Mouse (Mus musculus) kidney, embryonic 15.5 days (tissue): ENCODE data around the gene Hesx1. TPM values are rescaled to one million over a fixed set of nuclear protein-coding genes. Genes with fewer than 3 reads are reported as not detected.
A peak's percentile ranks its signal among the peaks of the same experiment; 100 is the strongest.

Experiments
- ATAC-seq: fragments of 200-750 bp; cut with Nextera tagmentation; replicated peaks from 2 replicates; pipeline ENCODE4 v1.8.0; 2017; ENCODE audit warnings: moderate TSS enrichment; ENCODE audit not compliant: low FRiP score
- H3K27ac ChIP-seq: fragments of 300-500 bp; sonication (generic); 2 replicates; pipeline ENCODE4 v1.5.1; 2015; ENCODE audit warnings: mild to moderate bottlenecking, inconsistent platforms
- H3K27me3 ChIP-seq: fragments of 300-500 bp; sonication (generic); 2 replicates; pipeline ENCODE4 v1.6.1; 2015; ENCODE audit warnings: inconsistent platforms
- H3K36me3 ChIP-seq: fragments of 300-500 bp; sonication (generic); 2 replicates; pipeline ENCODE4 v1.6.1; 2015; ENCODE audit warnings: inconsistent platforms
- H3K4me1 ChIP-seq: fragments of 300-500 bp; sonication (generic); 2 replicates; pipeline ENCODE4 v1.6.1; 2015; ENCODE audit warnings: inconsistent platforms
- H3K4me2 ChIP-seq: fragments of 300-500 bp; sonication (generic); 2 replicates; pipeline ENCODE4 v1.6.1; 2015; ENCODE audit warnings: moderate library complexity, mild to moderate bottlenecking, inconsistent platforms
- H3K4me3 ChIP-seq: fragments of 300-500 bp; sonication (generic); replicated peaks from 2 replicates; pipeline ENCODE4 v1.5.1; 2015; ENCODE audit warnings: mild to moderate bottlenecking, inconsistent platforms
- H3K9ac ChIP-seq: fragments of 300-500 bp; sonication (generic); 2 replicates; pipeline ENCODE4 v1.6.1; 2015; ENCODE audit warnings: mild to moderate bottlenecking, inconsistent platforms
- H3K9me3 ChIP-seq: fragments of 300-500 bp; sonication (generic); replicated peaks from 2 replicates; pipeline ENCODE4 v1.6.1; 2016; ENCODE audit warnings: inconsistent platforms
- WGBS: fragments of 180-500 bp; shearing (Covaris S2); methylation state at CpG from one replicate; pipeline ENCODE4 v1.1.7; 2015; ENCODE audit warnings: mixed read lengths; 5-methylcytosine and 5-hydroxymethylcytosine counted together
- polyA plus RNA-seq: library from polyadenylated mRNA; unstranded; fragments of >200 nt; fragmentation: Nextera tagmentation; extraction: Ambion mirVana; gene quantifications from 2 replicates; pipeline ENCODE4 v1.2.1, GENCODE M21; 2015

The Hesx1 gene
- polyA plus RNA-seq, 1 experiment from 2014 or later: 1.1 TPM

DNA sequence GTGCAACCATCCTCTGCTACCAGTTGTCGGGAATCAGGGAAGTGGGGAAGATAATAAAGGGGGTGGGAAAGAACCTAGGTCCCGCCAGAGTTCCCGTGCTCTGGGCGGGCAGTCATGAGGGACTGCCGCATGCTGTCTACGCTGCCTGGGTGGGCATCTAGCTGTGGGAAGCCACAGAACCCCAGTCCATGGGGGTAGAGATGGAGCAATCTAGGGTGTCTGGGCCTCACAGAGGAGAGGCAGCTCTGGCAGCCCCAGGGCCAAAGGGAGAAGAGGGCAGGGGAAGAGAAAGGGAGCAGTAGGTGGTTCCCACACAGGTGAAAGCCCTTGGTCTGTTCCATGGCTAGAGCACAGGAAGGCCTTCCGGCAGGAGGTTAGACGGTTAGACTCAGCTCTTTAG lies 13.2 kb upstream of the Hesx1 start:
- no peak overlapping the region for H3K27ac ChIP-seq
- H3K9me3 ChIP-seq: 0 out of 2 replicates have a peak, but pooled peaks cover 4% of the 10 kb centered on the region
- no peak overlapping the region for H3K4me3 ChIP-seq
- 97% methylated on average over 8 of the region's 8 CpGs for WGBS
- no peaks in the 10 kb centered on the region for H3K27me3 ChIP-seq
- H3K36me3 ChIP-seq: no peaks in the 10 kb centered on the region
- no peak for ATAC-seq
- 0 out of 2 replicates have a peak, but pooled peaks cover 11% of the 10 kb centered on the region for H3K4me1 ChIP-seq
- no peak overlapping the region for H3K4me2 ChIP-seq
- no peak overlapping the region for H3K9ac ChIP-seq

DNA sequence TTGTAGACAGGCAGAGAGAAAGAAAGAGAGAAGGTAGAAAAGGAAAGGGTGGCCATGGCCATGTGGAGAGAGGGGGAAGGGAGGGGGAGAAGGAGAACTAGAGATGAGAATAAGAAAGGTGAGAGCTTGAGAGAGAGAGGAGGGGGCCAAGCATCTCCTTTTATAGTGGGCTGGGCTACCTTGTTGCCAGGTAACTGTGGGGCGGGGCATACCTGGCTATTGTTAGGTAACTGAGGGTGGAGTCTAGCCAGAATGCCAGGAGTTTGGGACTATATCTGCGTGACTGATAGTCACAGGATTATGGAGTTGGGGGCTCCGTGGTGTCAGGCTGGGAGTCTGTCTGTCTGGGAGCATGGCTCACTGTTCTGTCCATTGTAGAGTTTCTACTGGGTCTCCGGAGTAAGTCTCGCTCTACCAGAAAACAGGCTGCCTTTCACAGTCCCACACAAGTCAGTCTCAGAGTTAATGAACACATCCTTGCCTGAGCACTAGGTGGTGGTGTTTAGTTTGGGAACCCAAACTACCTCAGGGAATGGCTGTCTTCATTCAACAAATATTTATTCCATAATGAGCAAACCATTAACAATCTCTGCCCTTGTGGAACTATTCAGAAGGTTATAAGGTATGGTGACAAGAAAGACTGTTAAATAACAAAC lies 12.6 kb upstream of the Hesx1 start:
- no peak overlapping the region for H3K9ac ChIP-seq
- no peaks in the 10 kb centered on the region for H3K27me3 ChIP-seq
- H3K9me3 ChIP-seq: 0 out of 2 replicates have a peak, but pooled peaks cover 4% of the 10 kb centered on the region
- 0 out of 2 replicates have a peak, but pooled peaks cover 11% of the 10 kb centered on the region for H3K4me1 ChIP-seq
- ATAC-seq: no peak
- no peak overlapping the region for H3K4me2 ChIP-seq
- no peaks in the 10 kb centered on the region for H3K36me3 ChIP-seq
- H3K27ac ChIP-seq: no peak overlapping the region
- H3K4me3 ChIP-seq: no peak overlapping the region
- 75% methylated on average over 5 of the region's 5 CpGs for WGBS

DNA sequence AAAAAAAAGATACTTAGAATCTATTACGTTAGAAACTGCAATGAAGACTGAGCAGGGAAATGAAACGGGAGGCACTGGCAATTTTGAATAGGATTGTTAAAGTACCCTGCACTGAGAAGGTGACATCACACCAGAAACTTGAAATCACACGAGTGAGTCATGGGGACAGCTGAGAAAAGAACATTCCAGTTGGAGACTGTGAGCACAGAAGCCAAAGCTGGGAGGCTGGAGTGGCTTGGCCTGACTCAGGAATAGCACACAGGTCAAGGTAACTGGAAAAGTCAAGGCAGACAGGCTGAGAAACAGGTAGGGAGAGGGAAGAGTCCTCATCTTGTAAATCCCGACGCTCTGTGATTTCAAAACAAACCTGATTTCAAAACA lies 12.1 kb upstream of the Hesx1 start:
- 0 out of 2 replicates have a peak, but pooled peaks cover 8% of the 10 kb centered on the region for H3K4me1 ChIP-seq
- no peaks in the 10 kb centered on the region for H3K27me3 ChIP-seq
- H3K9ac ChIP-seq: no peak overlapping the region
- 0 out of 2 replicates have a peak, but pooled peaks cover 4% of the 10 kb centered on the region for H3K9me3 ChIP-seq
- no peak for ATAC-seq
- H3K4me2 ChIP-seq: no peak overlapping the region
- no peak overlapping the region for H3K27ac ChIP-seq
- H3K4me3 ChIP-seq: no peak overlapping the region
- WGBS: 73% methylated on average over 5 of the region's 5 CpGs
- H3K36me3 ChIP-seq: no peaks in the 10 kb centered on the region

DNA sequence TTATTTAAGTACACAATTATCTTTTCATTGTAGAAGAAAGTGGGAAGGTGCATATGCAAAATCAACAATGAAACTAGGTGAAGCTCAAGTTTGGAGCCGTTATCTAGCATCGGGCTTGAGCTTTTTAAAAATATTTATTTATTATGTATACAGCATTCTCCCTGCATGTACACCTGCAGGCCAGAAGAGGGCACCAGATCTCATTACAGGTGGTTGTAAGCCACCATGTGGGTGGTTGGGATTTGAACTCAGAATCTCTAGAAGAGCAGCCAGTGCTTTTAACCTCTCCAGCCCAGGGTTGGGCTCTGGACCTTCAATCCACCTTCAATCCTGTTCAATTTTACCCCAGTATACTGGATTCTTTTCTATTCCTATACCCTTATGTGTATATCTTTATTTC lies 5.5 kb upstream of the Hesx1 start:
- ATAC-seq: no peak
- H3K27me3 ChIP-seq: no peaks in the 10 kb centered on the region

DNA sequence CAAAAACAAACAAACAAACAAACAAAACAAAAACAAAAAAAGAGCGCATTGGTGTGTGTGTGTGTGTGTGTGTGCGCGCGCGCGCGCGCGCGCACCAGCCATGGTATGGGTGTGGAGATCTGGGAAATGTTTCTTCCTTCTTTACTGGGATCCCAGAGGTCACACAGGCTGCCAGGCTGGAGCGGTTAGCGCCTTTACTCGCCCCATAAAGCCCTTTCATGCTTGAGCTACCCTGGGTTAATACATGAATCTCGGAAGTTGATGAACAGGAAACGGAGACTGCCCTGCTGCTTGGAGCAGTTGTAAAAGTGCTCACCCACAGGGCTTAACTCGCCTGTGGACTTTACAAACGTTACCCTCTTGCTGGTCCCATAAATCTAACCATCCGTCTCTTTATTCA lies 2.6 kb upstream of the Hesx1 start:
- no peak overlapping the region for H3K4me2 ChIP-seq
- no peak overlapping the region for H3K9ac ChIP-seq
- H3K27ac ChIP-seq: peak overlapping the region; percentile 45
- H3K4me3 ChIP-seq: no peak overlapping the region
- peak; percentile 87 for ATAC-seq
- H3K9me3 ChIP-seq: no peaks in the 10 kb centered on the region
- H3K4me1 ChIP-seq: peaks cover 26% of the 10 kb centered on the region
- no peaks in the 10 kb centered on the region for H3K36me3 ChIP-seq
- H3K27me3 ChIP-seq: no peaks in the 10 kb centered on the region
- WGBS: 31% methylated on average over 18 of the region's 18 CpGs

More for the DNA sequence above, 5.5 kb upstream of the Hesx1 start:
- Histone ChIP-seq H3K36me3 (no peaks in the 10 kb centered on the region), H3K9ac (no peak overlapping the region), H3K4me1 (peaks cover 16% of the 10 kb centered on the region), H3K27ac (no peak overlapping the region), H3K4me2 (no peak overlapping the region), H3K4me3 (no peak overlapping the region), H3K9me3 (no peaks in the 10 kb centered on the region)
- WGBS: 86% methylated on average over 2 of the region's 2 CpGs

DNA sequence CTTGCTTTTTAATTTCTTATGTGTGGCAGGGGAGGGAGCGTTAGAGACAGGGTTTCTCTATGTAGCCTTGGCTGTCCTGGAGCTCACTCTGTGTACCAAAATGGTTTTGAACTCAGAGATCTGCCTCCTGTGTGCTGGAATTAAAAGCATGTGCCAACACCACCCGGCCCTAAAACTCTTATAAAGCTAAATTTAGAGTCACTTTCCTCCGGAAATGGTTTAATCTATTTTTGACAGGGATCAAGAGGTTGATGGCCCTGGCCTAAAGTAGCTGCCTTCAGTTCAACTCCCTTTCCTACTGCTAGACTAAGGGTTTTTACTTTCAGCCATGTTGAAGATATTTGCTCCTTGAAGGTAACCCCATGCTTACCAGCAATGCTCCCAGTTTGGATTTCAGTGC lies 789 bp upstream of the Hesx1 start:
- Histone ChIP-seq H3K4me3 (no peak overlapping the region), H3K36me3 (no peaks in the 10 kb centered on the region), H3K4me1 (peaks cover 26% of the 10 kb centered on the region), H3K27ac (peak overlapping the region; percentile 86), H3K4me2 (no peak overlapping the region), H3K27me3 (no peaks in the 10 kb centered on the region), H3K9ac (no peak overlapping the region), H3K9me3 (no peaks in the 10 kb centered on the region)
- 35% methylated on average over 3 of the region's 3 CpGs for WGBS
- no peak for ATAC-seq

DNA sequence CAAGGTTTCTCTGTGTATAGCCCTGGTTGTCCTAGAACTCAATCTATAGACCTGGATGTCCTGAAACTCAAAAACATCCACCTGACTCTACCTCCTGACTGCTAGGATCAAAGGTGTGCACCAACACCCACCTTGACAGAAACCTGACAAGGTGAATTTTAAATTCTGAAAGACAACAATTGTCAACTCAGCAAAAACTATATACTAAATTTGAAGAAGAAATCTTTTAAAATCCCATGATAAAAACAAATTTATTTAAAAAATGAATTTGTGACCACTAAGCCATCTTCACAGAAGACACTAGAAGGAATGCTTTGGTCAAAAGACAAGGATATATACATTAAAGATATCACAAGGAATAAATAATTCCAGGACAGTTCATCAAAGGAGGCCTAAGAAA lies 2.0 kb downstream of the Hesx1 start:
- Histone ChIP-seq H3K27me3 (peaks cover 4% of the 10 kb centered on the region; the same call in 1 of the 2 replicates), H3K4me3 (no peak overlapping the region), H3K27ac (no peak overlapping the region), H3K9me3 (no peaks in the 10 kb centered on the region), H3K36me3 (no peaks in the 10 kb centered on the region), H3K4me1 (peaks cover 30% of the 10 kb centered on the region), H3K4me2 (no peak overlapping the region), H3K9ac (no peak overlapping the region)
- ATAC-seq: no peak

DNA sequence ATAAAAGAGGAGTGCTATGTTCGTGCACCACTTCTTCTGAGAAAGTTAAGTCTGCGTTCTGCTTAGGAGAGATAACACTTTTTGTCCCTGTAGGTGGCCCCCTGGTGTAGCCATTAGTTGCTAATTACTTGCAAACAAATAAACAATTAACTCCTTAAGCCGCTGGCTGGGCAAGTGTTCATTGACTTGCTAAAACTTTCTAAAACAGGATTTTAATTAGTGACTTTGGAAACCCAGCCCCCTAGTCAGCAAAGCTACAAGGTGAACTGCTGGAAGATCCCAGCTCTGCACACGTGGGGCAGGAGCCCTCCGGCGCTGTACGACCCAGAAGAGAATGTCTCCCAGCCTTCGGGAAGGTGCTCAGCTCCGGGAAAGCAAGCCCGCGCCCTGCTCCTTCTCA lies 6.2 kb downstream of the Hesx1 start:
- 4% methylated on average over 11 of the region's 11 CpGs for WGBS
- ATAC-seq: no peak
- Histone ChIP-seq H3K4me3 (peak overlapping the region; percentile 4; the same call in 1 of the 2 replicates), H3K36me3 (no peaks in the 10 kb centered on the region), H3K4me2 (peak overlapping the region; percentile 45), H3K27me3 (peaks cover 4% of the 10 kb centered on the region; the same call in 1 of the 2 replicates), H3K27ac (no peak overlapping the region), H3K9me3 (no peaks in the 10 kb centered on the region), H3K4me1 (peaks cover 6% of the 10 kb centered on the region; the same call in 1 of the 2 replicates), H3K9ac (no peak overlapping the region)

DNA sequence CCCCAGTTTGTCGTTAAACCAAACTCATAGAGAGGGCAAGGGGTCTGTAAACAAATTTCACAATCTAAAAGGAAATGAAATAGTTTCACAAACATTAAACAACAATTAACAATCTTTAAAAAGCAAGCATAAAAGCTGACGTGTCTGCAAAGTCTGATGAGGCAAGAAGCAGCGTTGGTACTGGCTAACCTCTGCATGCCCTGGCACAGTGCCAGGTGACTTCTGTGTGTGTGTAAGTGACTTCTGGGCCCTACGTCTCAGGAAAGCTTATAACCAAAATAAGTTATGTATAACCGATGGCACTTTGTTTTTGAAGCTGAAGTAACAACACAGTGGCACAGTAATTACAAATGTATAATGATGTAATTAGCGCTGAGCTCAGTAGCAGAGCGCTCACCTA lies 10.7 kb downstream of the Hesx1 start:
- WGBS: 67% methylated on average over 7 of the region's 7 CpGs
- Histone ChIP-seq H3K27ac (no peak overlapping the region), H3K9me3 (no peaks in the 10 kb centered on the region), H3K4me3 (no peak overlapping the region), H3K4me2 (no peak overlapping the region), H3K36me3 (no peaks in the 10 kb centered on the region), H3K27me3 (peaks cover 4% of the 10 kb centered on the region; the same call in 1 of the 2 replicates), H3K9ac (no peak overlapping the region), H3K4me1 (peaks cover 6% of the 10 kb centered on the region; the same call in 1 of the 2 replicates)
- no peak for ATAC-seq

DNA sequence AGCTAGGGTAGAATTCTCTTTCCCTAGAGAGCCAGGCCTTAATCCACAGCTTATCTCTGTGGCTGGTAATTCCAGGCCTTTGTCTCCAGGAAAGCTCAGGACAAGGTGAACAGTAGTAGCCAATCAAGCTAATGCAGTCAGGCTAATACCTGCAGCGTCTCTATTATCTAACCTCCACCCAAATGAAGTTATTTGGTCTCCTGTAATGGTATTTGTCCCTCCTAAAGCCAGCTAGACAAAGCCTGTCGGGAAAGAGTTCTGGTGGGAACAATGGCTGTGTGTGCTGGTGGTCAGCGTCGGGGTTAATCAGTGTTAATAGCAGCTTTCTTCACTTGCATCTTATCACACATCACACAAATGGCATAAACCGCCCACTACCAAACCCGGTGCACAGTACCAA lies 11.7 kb downstream of the Hesx1 start:
- no peak for ATAC-seq
- 47% methylated on average over 6 of the region's 6 CpGs for WGBS

DNA sequence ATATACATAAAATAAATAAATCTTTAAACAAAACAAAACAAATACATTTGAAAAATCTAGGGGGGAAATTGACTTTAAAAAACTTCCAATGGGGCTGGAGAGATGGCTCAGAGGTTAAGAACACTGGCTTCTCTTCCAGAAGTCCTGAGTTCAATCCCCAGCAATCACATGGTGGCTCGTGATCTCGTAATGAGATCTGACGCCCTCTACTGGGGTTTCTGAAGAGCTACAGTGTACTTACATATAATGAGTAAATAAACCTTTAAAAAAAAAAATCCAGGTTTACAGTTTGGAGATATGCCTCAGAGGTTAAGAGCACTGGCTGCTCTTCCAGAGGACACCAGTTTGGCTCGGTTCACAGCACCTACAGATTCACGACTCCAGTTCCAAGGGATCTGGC lies 17.3 kb downstream of the Hesx1 start:
- no peak for ATAC-seq
- Histone ChIP-seq H3K27me3 (no peaks in the 10 kb centered on the region), H3K4me3 (no peak overlapping the region), H3K4me1 (no peaks in the 10 kb centered on the region), H3K9me3 (no peaks in the 10 kb centered on the region), H3K4me2 (no peak overlapping the region), H3K36me3 (no peaks in the 10 kb centered on the region), H3K27ac (no peak overlapping the region), H3K9ac (no peak overlapping the region)
- WGBS: 85% methylated on average over 5 of the region's 5 CpGs

More for the DNA sequence above, 11.7 kb downstream of the Hesx1 start:
- Histone ChIP-seq H3K4me1 (no peaks in the 10 kb centered on the region), H3K9me3 (no peaks in the 10 kb centered on the region), H3K9ac (no peak overlapping the region), H3K4me2 (no peak overlapping the region), H3K27ac (no peak overlapping the region), H3K27me3 (no peaks in the 10 kb centered on the region), H3K36me3 (no peaks in the 10 kb centered on the region), H3K4me3 (no peak overlapping the region)

DNA sequence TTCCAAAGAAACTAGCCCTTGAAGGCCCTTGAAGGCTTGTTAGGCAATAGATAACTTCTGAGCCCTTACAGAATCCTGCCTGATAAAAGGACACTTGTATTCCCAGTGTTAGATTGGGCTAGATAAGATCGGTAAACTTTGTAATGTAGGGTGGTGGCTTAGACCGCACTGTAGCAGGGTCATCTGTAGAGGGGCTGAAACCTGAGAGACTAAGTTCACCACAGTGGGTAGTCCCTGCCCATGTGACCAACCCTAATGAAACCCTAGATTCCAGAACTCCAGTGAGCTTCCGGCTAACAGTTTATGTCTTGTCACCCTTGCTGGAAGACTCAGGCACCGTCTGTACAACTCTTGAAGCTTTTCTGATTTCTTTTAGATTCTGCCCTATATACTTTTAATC lies 19.4 kb downstream of the Hesx1 start:
- no peaks in the 10 kb centered on the region for H3K9me3 ChIP-seq
- no peaks in the 10 kb centered on the region for H3K4me1 ChIP-seq
- no peak overlapping the region for H3K27ac ChIP-seq
- no peak overlapping the region for H3K9ac ChIP-seq
- no peak overlapping the region for H3K4me3 ChIP-seq
- no peaks in the 10 kb centered on the region for H3K36me3 ChIP-seq
- H3K4me2 ChIP-seq: no peak overlapping the region
- WGBS: 21% methylated on average over 4 of the region's 4 CpGs
- H3K27me3 ChIP-seq: no peaks in the 10 kb centered on the region
- no peak for ATAC-seq

DNA sequence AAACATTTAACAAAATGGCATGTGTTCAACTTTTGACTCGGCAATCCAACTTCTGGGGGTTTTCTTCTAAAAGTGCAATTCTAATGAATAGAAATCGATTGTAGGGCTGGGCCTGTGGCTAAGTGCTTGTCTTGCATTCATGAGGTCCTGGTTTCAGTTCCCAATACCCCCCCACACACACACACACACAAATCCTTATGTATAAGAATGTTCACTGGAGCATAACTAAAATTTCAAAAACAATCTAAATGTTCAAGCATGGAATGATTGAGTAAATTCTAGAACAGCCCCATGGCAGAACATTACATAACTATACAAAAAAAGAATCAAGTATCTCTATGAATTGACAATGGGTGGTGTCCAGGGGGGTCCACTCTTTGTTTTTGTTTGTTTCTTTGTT lies 23.7 kb downstream of the Hesx1 start:
- Histone ChIP-seq H3K36me3 (no peaks in the 10 kb centered on the region), H3K9ac (no peak overlapping the region), H3K4me2 (no peak overlapping the region), H3K4me3 (no peak overlapping the region), H3K27me3 (no peaks in the 10 kb centered on the region), H3K9me3 (no peaks in the 10 kb centered on the region), H3K27ac (no peak overlapping the region), H3K4me1 (no peaks in the 10 kb centered on the region)
- 94% methylated on average over 2 of the region's 2 CpGs for WGBS
- no peak for ATAC-seq
